Mouse (Mus musculus): ENCODE measurements around the gene Gstt3. TPM values are rescaled to one million over a fixed set of nuclear protein-coding genes. Genes with fewer than 3 reads are reported as not detected.

Gene Gstt3
- polyA plus RNA-seq, 1 experiment from 2014 or later = 1.2 TPM

DNA sequence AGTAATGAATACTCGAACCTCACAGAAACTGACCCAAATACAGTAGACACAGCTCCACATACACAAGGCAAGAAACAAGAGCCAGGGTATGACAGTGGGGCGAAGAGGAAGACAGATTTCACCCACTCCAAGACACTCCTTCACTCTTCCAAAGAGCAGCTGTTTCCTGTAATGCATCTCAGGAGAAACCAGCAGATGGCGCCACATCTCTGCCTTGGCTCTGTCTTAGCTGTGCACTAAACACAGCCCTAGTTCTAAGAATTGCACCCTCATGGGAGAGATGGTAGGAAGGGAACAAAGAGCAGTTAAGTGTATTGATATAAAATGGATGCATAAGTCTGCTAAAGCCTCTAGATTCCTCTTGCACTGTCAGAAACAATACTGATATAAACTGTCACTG lies 37.2 kb downstream of the Gstt3 start:
- no peaks in the 10 kb centered on the region for H3K9me3 ChIP-seq
- no peaks in the 10 kb centered on the region for H3K27me3 ChIP-seq
- peak; percentile 87 for ATAC-seq (ENCODE audit: low FRiP score, low read depth)
- peak overlapping the region; percentile 36; the same call in 1 of the 2 replicates for H3K27ac ChIP-seq (replicated peaks)
- no peaks in the 10 kb centered on the region for H3K4me1 ChIP-seq (replicated peaks)
- no peak overlapping the region for H3K4me3 ChIP-seq
- 45% methylated on average over 3 of the region's 3 CpGs for WGBS
- H3K9ac ChIP-seq = no peak overlapping the region
- H3K4me2 ChIP-seq = no peak overlapping the region
- H3K36me3 ChIP-seq = peaks cover 73% of the 10 kb centered on the region

DNA sequence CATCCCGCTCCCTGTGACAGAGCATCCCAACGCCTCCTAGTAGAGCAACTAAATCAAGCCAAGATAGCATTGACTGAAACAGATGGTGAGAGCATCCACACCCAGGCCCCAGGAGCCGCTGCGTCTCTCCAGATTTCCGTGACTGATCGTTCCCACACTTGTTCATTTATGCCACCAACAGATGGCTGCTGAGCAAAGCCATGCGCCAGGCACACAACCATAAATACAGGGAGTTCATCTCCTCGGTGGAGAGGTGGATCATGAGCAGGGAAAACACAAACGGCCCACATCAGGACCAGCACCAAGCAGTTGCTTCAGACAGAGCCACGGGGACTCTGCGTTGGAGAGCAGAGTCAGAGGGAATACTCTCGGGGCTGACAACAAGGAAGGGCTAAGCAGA lies 37.8 kb downstream of the Gstt3 start:
- Histone ChIP-seq H3K9ac (no peak overlapping the region), H3K36me3 (peaks cover 75% of the 10 kb centered on the region), H3K4me2 (no peak overlapping the region), H3K4me1 (replicated peaks) (no peaks in the 10 kb centered on the region), H3K9me3 (no peaks in the 10 kb centered on the region), H3K27ac (replicated peaks) (no peak overlapping the region), H3K4me3 (no peak overlapping the region), H3K27me3 (no peaks in the 10 kb centered on the region)
- ATAC-seq (ENCODE audit: low FRiP score, low read depth) = 0 out of 2 replicates have a peak, but pooled peaks have one; percentile 8
- WGBS = 87% methylated on average over 12 of the region's 12 CpGs

DNA sequence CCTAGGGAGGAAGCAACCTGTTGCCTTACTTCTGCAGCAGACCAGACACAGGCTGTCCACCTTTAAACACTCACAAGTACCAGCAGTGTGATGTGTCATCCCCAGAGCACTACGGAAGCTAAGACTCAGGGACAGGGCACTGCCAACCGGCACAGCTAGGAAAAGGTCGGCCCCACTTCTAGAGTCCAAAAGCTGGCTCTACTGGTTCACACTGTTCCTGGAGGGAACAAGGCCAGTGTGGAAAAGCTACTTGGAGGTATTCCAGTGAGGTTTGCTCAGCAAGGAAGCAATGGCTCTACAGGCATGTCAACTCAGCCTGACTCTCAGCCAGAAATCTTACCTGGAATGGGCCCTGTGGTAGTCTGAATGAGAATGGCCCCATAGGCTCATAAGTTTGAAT lies 40.3 kb downstream of the Gstt3 start:
- H3K36me3 ChIP-seq = peaks cover 70% of the 10 kb centered on the region
- no peaks in the 10 kb centered on the region for H3K4me1 ChIP-seq (replicated peaks)
- H3K9me3 ChIP-seq = no peaks in the 10 kb centered on the region
- no peak overlapping the region for H3K4me2 ChIP-seq
- WGBS = 93% methylated on average over 3 of the region's 3 CpGs
- no peak overlapping the region for H3K9ac ChIP-seq
- H3K27ac ChIP-seq (replicated peaks) = no peak overlapping the region
- H3K27me3 ChIP-seq = no peaks in the 10 kb centered on the region
- no peak overlapping the region for H3K4me3 ChIP-seq
- no peak for ATAC-seq (ENCODE audit: low FRiP score, low read depth)

DNA sequence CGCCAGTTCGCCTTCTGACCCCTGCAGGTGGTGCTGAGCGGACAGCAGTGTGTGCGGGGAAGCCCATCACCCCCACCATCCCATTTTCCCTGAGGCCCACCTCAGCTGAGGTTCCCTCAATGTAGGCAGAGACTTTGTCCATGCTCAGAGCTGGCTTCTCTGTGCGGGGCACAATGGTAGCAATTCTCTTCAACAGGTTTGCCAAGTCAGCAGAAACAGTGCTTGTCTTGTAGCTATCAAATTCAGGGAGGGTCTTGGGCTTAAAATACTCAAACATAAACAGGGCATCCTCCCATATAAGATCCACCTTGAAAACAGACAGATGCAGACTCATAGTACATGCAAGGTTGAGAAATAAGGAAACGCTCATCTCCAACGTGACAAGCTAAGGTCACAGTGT lies 55.8 kb downstream of the Gstt3 start:
- 92% methylated on average over 7 of the region's 7 CpGs for WGBS
- H3K9ac ChIP-seq = no peak overlapping the region
- H3K9me3 ChIP-seq = no peaks in the 10 kb centered on the region

More for the DNA sequence above, 55.8 kb downstream of the Gstt3 start:
- Histone ChIP-seq H3K4me1 (replicated peaks) (no peaks in the 10 kb centered on the region), H3K27me3 (no peaks in the 10 kb centered on the region), H3K27ac (replicated peaks) (no peak overlapping the region), H3K4me3 (no peak overlapping the region), H3K4me2 (no peak overlapping the region), H3K36me3 (peaks cover 75% of the 10 kb centered on the region)
- ATAC-seq (ENCODE audit: low FRiP score, low read depth) = no peak

Other genes starting within 250 kb of the Gstt3 start
- 38.7 and 42.4 TPM in 2 replicates for gene Lrrc75b, start 221.1 kb downstream of the Gstt3 start, polyA plus RNA-seq (2015; fragmentation: Nextera tagmentation; extraction: Ambion mirVana)
- gene Ggt1, start 219.8 kb downstream of the Gstt3 start, polyA plus RNA-seq (2015; fragmentation: Nextera tagmentation; extraction: Ambion mirVana) = 1.2 and 1.3 TPM in 2 replicates
- gene Ggt5, start 192.1 kb downstream of the Gstt3 start, polyA plus RNA-seq (2015; fragmentation: Nextera tagmentation; extraction: Ambion mirVana) = 2.8 and 4.5 TPM in 2 replicates
- 7.9 and 8.1 TPM in 2 replicates for gene Susd2, start 137.4 kb downstream of the Gstt3 start, polyA plus RNA-seq (2015; fragmentation: Nextera tagmentation; extraction: Ambion mirVana)
- gene Cabin1, start 17.1 kb downstream of the Gstt3 start, polyA plus RNA-seq (2015; fragmentation: Nextera tagmentation; extraction: Ambion mirVana) = 32.5 and 40.0 TPM in 2 replicates
- gene Ddt, start 8.0 kb downstream of the Gstt3 start, polyA plus RNA-seq (2015; fragmentation: Nextera tagmentation; extraction: Ambion mirVana) = 77.1 and 80.5 TPM in 2 replicates
- gene Gm20441, start 460 bp downstream of the Gstt3 start, polyA plus RNA-seq (2015; fragmentation: Nextera tagmentation; extraction: Ambion mirVana) = not detected in 2 replicates
- 14.8 and 15.4 TPM in 2 replicates for gene Gstt1, start 17.2 kb upstream of the Gstt3 start, polyA plus RNA-seq (2015; fragmentation: Nextera tagmentation; extraction: Ambion mirVana)
- gene Gstt4, start 41.1 kb upstream of the Gstt3 start, polyA plus RNA-seq (2015; fragmentation: Nextera tagmentation; extraction: Ambion mirVana) = not detected in 2 replicates
- gene Gstt2, start 56.0 kb upstream of the Gstt3 start, polyA plus RNA-seq (2015; fragmentation: Nextera tagmentation; extraction: Ambion mirVana) = 6.6 and 6.8 TPM in 2 replicates
- gene Mif, start 78.8 kb upstream of the Gstt3 start, polyA plus RNA-seq (2015; fragmentation: Nextera tagmentation; extraction: Ambion mirVana) = 1,663 and 1,704 TPM in 2 replicates
- gene Derl3, start 112.0 kb upstream of the Gstt3 start, polyA plus RNA-seq (2015; fragmentation: Nextera tagmentation; extraction: Ambion mirVana) = 1.7 and 2.0 TPM in 2 replicates
- gene Smarcb1, start 140.2 kb upstream of the Gstt3 start, polyA plus RNA-seq (2015; fragmentation: Nextera tagmentation; extraction: Ambion mirVana) = 251 and 263 TPM in 2 replicates
- gene Chchd10, start 151.7 kb upstream of the Gstt3 start, polyA plus RNA-seq (2015; fragmentation: Nextera tagmentation; extraction: Ambion mirVana) = 139 and 143 TPM in 2 replicates
- gene Mmp11, start 155.1 kb upstream of the Gstt3 start, polyA plus RNA-seq (2015; fragmentation: Nextera tagmentation; extraction: Ambion mirVana) = 18.2 and 18.4 TPM in 2 replicates
- 1.1 and 1.6 TPM in 2 replicates for gene Gm867, start 159.3 kb upstream of the Gstt3 start, polyA plus RNA-seq (2015; fragmentation: Nextera tagmentation; extraction: Ambion mirVana)
- 0.35 and 1.2 TPM in 2 replicates for gene Vpreb3, start 161.6 kb upstream of the Gstt3 start, polyA plus RNA-seq (2015; fragmentation: Nextera tagmentation; extraction: Ambion mirVana)
- not detected in 2 replicates for gene Gm5134, start 173.1 kb upstream of the Gstt3 start, polyA plus RNA-seq (2015; fragmentation: Nextera tagmentation; extraction: Ambion mirVana)

All from hindbrain, embryonic 15.5 days (tissue).